Mouse (Mus musculus) inflammation-experienced regulatory T-cells (primary cell): ENCODE data around the gene Dlg3. TPM values are rescaled to one million over a fixed set of nuclear protein-coding genes. Genes with fewer than 3 reads are reported as not detected.

Source experiments
- polyA plus RNA-seq, 2 experiments: library from polyadenylated mRNA; unstranded; fragments of 100-300 nt; shearing (Covaris generic); gene quantifications; one replicate each; pipeline ENCODE4 v1.2.1; 2017

The Dlg3 gene
- polyA plus RNA-seq: 10 to 100 TPM in 1 of 2 experiments, 1 to 10 TPM in 1; 4.6 to 10.6 TPM

GRCm38 (mm10) chrX:100767181-100767884 lies at the start of gene Dlg3:
Dlg3 (plus strand) TSS chrX:100767722.

GRCm38 (mm10) chrX:100729665-100730188 lies 37.8 kb upstream of the Dlg3 start, which contains the start of gene Gdpd2:
Gdpd2 (plus strand) TSS chrX:100729873.

Other genes starting within 250 kb of the Dlg3 start
- under 1 TPM; 0.07 to 0.22 TPM for gene Dgat2l6, start 242.9 kb upstream of the Dlg3 start, polyA plus RNA-seq
- gene Awat1, start 195.5 kb upstream of the Dlg3 start, polyA plus RNA-seq: not detected
- under 1 TPM; 0.11 to 0.21 TPM for gene P2ry4, start 172.9 kb upstream of the Dlg3 start, polyA plus RNA-seq
- gene Arr3, start 162.2 kb upstream of the Dlg3 start, polyA plus RNA-seq: under 1 TPM; 0.19 to 0.34 TPM
- 1 to 10 TPM in 1 of 2 experiments, under 1 TPM in 1; 0.77 to 1.1 TPM for gene Kif4, start 142.0 kb upstream of the Dlg3 start, polyA plus RNA-seq
- 10 to 100 TPM; 37.6 to 49.3 TPM for gene Pdzd11, start 141.2 kb upstream of the Dlg3 start, polyA plus RNA-seq
- not detected for gene Gdpd2, start 37.8 kb upstream of the Dlg3 start, polyA plus RNA-seq